Mouse (Mus musculus): ENCODE measurements around the gene Ppp1r1a.

Ppp1r1a gene

GRCm38 (mm10) chr15:103514119-103514518, 23.7 kb downstream of the Ppp1r1a start:
- DNase-seq (ENCODE audit: low spot score): peak; percentile 75

- DNase-seq (ENCODE audit: low spot score): no peak
Measured at GRCm38 (mm10) chr15:103513621-103514031, 24.2 kb downstream of the Ppp1r1a start.

GRCm38 (mm10) chr15:103511652-103512051, 26.2 kb downstream of the Ppp1r1a start:
- DNase-seq (ENCODE audit: low spot score): no peak

GRCm38 (mm10) chr15:103509317-103509716, 28.5 kb downstream of the Ppp1r1a start:
- no peak for DNase-seq (ENCODE audit: low spot score)

GRCm38 (mm10) chr15:103503660-103504059, 34.1 kb downstream of the Ppp1r1a start:
- no peak for DNase-seq (ENCODE audit: low spot score)

- no peak for DNase-seq (ENCODE audit: low spot score)
Measured at GRCm38 (mm10) chr15:103503251-103503600, 34.6 kb downstream of the Ppp1r1a start.

- DNase-seq (ENCODE audit: low spot score): peak; percentile 67
Measured at GRCm38 (mm10) chr15:103502435-103503250, 35.2 kb downstream of the Ppp1r1a start, which contains the start of gene Pde1b. TSS of gene Pde1b (plus strand) at chr15:103503034.

- no peak for DNase-seq (ENCODE audit: low spot score)
Measured at GRCm38 (mm10) chr15:103501186-103501585, 36.6 kb downstream of the Ppp1r1a start.

GRCm38 (mm10) chr15:103500723-103501122, 37.1 kb downstream of the Ppp1r1a start:
- DNase-seq (ENCODE audit: low spot score): no peak

- DNase-seq (ENCODE audit: low spot score): no peak
Measured at GRCm38 (mm10) chr15:103498157-103498556, 39.6 kb downstream of the Ppp1r1a start.

- no peak for DNase-seq (ENCODE audit: low spot score)
Measured at GRCm38 (mm10) chr15:103496204-103497140, 41.3 kb downstream of the Ppp1r1a start.

- DNase-seq (ENCODE audit: low spot score): no peak
Measured at GRCm38 (mm10) chr15:103488336-103488735, 49.5 kb downstream of the Ppp1r1a start.

GRCm38 (mm10) chr15:103486658-103487057, 51.1 kb downstream of the Ppp1r1a start:
- DNase-seq (ENCODE audit: low spot score): no peak

- no peak for DNase-seq (ENCODE audit: low spot score)
Measured at GRCm38 (mm10) chr15:103485106-103485505, 52.7 kb downstream of the Ppp1r1a start.

- DNase-seq (ENCODE audit: low spot score): no peak
Measured at GRCm38 (mm10) chr15:103484490-103484889, 53.3 kb downstream of the Ppp1r1a start.

- no peak for DNase-seq (ENCODE audit: low spot score)
Measured at GRCm38 (mm10) chr15:103482488-103482887, 55.3 kb downstream of the Ppp1r1a start.

Measured in testis, postnatal 10 days (tissue).